Mouse (Mus musculus) c-Kit-positive CD71-positive TER-119-positive erythroid progenitor cells, embryonic 14.5 days (primary cell): ENCODE results near the gene Tmem170b.

ENCODE experiments used
- DNase-seq: peaks from one replicate; pipeline ENCODE4 v3.0.0-alpha.2; 2013; ENCODE audit warnings: low spot score

The Tmem170b gene

GRCm38 (mm10) chr13:41605099-41606010, at the start of gene Tmem170b:
Tmem170b (plus strand) TSS chr13:41605907.
- peak; percentile 89 for DNase-seq

- DNase-seq, result no peak
These were observed 44.7 kb upstream of the Tmem170b start for GRCm38 (mm10) chr13:41561024-41561423.

- DNase-seq, result no peak
These were observed 37.3 kb upstream of the Tmem170b start for GRCm38 (mm10) chr13:41568421-41568820.

GRCm38 (mm10) chr13:41568926-41569325, 36.8 kb upstream of the Tmem170b start:
- no peak for DNase-seq

GRCm38 (mm10) chr13:41569776-41570175, 35.9 kb upstream of the Tmem170b start:
- no peak for DNase-seq

- peak; percentile 74 for DNase-seq
These were observed 34.0 kb upstream of the Tmem170b start for GRCm38 (mm10) chr13:41571368-41572350.

GRCm38 (mm10) chr13:41572351-41572735, 33.4 kb upstream of the Tmem170b start:
- no peak for DNase-seq

GRCm38 (mm10) chr13:41573126-41573846, 32.4 kb upstream of the Tmem170b start:
- no peak for DNase-seq

- DNase-seq, result no peak
These were observed 24.6 kb upstream of the Tmem170b start for GRCm38 (mm10) chr13:41581058-41581457.

- no peak for DNase-seq
These were observed 21.9 kb upstream of the Tmem170b start for GRCm38 (mm10) chr13:41583666-41584357.

- DNase-seq, result no peak
These were observed 21.4 kb upstream of the Tmem170b start for GRCm38 (mm10) chr13:41584358-41584680.

GRCm38 (mm10) chr13:41584896-41585295, 20.8 kb upstream of the Tmem170b start:
- no peak for DNase-seq

- DNase-seq, result no peak
These were observed 9.0 kb upstream of the Tmem170b start for GRCm38 (mm10) chr13:41596678-41597077.

GRCm38 (mm10) chr13:41599977-41600376, 5.7 kb upstream of the Tmem170b start:
- no peak for DNase-seq

- DNase-seq, result no peak
These were observed 4.7 kb upstream of the Tmem170b start for GRCm38 (mm10) chr13:41601056-41601455.

- no peak for DNase-seq
These were observed 1.7 kb upstream of the Tmem170b start for GRCm38 (mm10) chr13:41603921-41604466.

- peak; percentile 29 for DNase-seq
These were observed 634 bp downstream of the Tmem170b start for GRCm38 (mm10) chr13:41606081-41607000.

GRCm38 (mm10) chr13:41607589-41607988, 1.9 kb downstream of the Tmem170b start:
- no peak for DNase-seq

- DNase-seq, result peak; percentile 29
These were observed 2.9 kb downstream of the Tmem170b start for GRCm38 (mm10) chr13:41608559-41608958.

GRCm38 (mm10) chr13:41611046-41611445, 5.3 kb downstream of the Tmem170b start:
- no peak for DNase-seq
